Mouse (Mus musculus) kidney, postnatal 10 days (tissue): ENCODE measurements at regions not wholly inside any gene's neighbourhood (a gene's known extent, or its start where the extent isn't known, plus 50 kb on each side); places are given as distances from the start of the nearest gene placed in this dataset.

Experiments
- DNase-seq: peaks from one replicate; pipeline ENCODE4 v3.0.0; 2021; ENCODE audit warnings: mixed read lengths

DNA sequence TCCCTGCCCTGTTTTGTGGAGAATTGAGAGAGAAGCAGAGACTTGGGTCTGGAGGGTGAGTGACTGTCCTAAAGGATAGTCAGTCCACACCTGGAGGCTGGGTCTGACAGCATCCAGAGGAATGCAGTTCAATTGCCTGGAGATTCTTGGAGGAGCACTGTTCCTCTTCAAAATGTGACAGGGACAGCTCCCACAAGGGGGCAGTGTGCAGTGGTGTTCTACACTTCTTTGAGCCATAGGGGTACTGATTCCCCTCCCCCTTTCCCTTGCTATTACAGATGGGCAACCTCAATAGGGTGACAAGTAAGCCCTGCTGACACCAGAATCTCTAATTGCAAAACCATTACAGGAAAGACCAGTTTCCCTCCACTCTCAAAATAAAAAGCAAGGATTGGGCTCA is 63.7 kb upstream of the Gm773 start:
- DNase-seq, result peak; percentile 17

DNA sequence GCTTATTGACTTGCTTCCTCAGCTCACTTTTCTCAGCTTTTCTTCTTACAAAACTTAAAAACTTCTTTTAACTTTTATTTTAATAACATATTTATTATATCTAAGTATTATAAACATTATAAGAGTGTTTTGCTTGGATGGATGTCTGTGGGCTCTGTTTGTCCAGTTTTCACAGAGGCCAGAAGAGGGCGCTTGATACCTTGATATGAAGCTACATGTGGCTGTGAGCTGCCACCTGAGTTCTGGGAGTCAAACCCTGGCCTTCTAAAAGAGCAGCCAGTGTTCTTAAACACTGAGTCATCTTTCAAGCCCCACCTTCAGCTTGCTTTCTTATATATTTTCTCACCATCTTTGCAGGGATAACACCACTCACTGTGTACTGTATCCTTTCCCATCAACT is 61.5 kb upstream of the Gm773 start:
- DNase-seq, result peak; percentile 21

DNA sequence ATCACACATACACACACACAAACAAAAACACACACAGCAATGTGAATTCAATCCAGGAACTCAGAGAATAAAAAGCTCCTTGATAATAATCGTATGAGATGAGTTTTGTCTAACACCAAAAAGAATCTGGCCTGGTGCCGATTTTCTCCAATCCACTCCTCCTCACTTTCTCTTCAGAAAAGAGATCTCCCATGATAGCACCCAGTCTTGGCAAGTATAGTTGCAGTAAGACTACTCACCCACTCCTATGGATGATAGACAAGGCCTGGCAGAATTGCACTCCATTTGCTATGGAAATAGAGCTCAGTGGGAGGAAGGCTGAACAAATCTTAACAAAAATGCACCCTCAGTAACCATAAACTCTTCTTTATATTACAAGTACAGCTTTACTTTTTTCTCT is 57.0 kb upstream of the Gm773 start:
- no peak for DNase-seq
